Mouse (Mus musculus): Measurements from ENCODE around the gene Syt7.

GRCm38 (mm10) chr19:10387660-10388059 is 1.2 kb upstream of the Syt7 start:
- no peak for TF ChIP-seq CTCF (IDR thresholded peaks at IDR 0.05; ENCODE audit: borderline replicate concordance, insufficient read depth, low read depth, low read length)
- TF ChIP-seq POLR2A (IDR thresholded peaks at IDR 0.05; ENCODE audit: borderline replicate concordance, insufficient read depth, low read length), result no peak
